Mouse (Mus musculus): ENCODE measurements around the gene Morn5. TPM values are rescaled to one million over a fixed set of nuclear protein-coding genes. Genes with fewer than 3 reads are reported as not detected.

The Morn5 gene
- total RNA-seq (2021) = 1 to 10 TPM; 1.0 to 1.4 TPM
- long read RNA-seq, experiment 1, partial matches to known transcripts = 0 of 2 reads
- long read RNA-seq, experiment 1, other reads (novel, unspliced or antisense) = 0 of 2 reads
- long read RNA-seq, experiment 2, partial matches to known transcripts = 0 of 1 reads
- long read RNA-seq, experiment 2, other reads (novel, unspliced or antisense) = 0 of 1 reads

DNA sequence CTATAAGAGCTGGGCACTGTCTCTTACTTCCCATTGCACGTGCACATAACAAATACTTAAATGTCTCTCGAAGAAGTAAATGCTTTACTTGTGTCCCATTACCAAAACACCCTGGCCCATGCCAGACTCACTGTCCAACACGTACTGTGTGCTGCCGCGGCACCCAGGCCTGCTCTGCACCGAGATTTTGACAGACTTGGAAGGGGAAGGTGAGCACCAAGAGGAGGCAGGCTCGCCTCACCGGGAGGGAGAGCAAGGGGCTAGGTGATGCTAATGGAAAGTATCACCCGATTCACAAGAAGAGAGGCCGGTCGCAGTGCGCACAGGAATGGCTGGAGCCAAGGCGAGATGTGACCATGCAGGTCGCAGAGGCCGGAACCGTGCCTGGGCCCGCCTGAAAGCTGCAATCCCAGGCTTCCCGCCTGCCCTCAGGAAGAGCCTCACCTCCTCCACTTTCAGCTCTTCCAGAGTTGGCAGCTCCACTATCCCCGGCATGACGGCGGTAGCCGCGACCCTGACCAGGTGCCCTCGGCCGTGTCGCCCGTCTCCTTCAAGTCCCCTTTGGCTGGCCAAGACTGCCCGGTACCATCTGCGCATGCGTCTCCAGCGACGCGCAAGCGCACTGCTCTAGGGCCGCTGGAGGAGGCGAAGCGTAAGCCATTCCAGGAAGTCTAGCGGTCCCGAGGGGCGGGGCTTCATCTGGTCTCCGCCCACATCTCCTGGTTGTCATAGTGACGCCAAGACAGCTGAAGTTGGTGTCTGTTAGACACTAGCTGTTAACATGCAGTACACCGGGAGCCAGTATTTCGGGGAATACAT lies at the start of gene Morn5, which contains the start of gene Ndufa8:
Morn5 (plus strand) TSS at position 711 of the 819 bp plus-strand sequence.
Ndufa8 (minus strand) TSS at position 659 of the 819 bp plus-strand sequence.
- DNase-seq (ENCODE audit: extremely low spot score in 1 of 2, low spot score in 2 of 2) = peak; percentile 98 to 99
- intact Hi-C loops (cut with DNase I) = loop anchor here (1.0 to 2.0 kb wide), 2 partner anchors 39 to 88 kb away; partner anchors contain the start of genes Mrrf and Rbm18
- Histone ChIP-seq H3K27ac (peak within 1 kb of the TSS; percentile 91), H3K4me3 (peak within 1 kb of the TSS; percentile 63)
- no peak for TF ChIP-seq CTCF (IDR thresholded peaks at IDR 0.05)

DNA sequence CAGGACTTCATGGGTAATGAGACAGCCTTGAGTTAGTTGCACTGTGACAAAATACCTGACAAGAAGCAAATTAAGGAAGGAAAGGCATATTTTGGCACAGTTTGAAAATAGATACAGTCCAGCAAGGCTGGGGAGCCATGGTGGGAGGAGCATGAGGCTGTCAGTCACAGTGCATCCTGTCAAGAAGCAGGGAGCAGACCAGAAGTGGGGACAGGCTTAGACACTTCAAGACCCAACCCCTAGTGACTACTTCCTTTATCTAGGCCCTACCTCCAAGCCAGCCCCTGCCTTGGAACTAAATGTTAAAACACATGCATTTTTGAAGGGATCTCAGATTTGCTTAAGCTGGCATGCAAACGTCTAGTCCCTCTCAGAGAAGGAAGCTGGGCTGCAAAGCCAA lies 48.9 kb upstream of the Morn5 start:
- no peak for DNase-seq (ENCODE audit: extremely low spot score in 1 of 2, low spot score in 2 of 2)
- intact Hi-C loops (cut with DNase I) = loop anchor here (10.0 kb wide), 1 partner anchor 1334 kb away; no protein-coding TSS in a partner anchor
- no peak for TF ChIP-seq CTCF (IDR thresholded peaks at IDR 0.05)

DNA sequence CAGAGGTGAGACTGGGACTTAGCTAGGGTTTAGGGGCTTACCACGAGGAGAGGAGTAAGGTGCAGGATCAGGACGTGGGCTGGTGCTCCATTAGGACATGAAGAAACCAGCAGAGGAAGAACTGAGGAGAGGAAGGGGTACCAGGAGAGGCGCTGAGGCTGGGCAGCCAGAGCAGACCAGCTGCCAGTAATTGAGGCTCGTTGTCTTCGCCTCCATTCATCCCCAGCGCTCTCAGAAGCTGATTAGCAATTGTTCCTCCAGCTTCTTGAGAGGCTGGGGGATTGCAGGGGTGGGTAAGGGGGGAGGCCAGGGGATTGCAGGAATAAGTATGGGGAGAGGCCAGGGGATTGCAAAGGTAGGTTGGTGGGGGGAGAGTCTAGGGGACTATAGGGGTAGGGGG lies 47.1 kb upstream of the Morn5 start:
- TF ChIP-seq CTCF (IDR thresholded peaks at IDR 0.05) = no peak
- intact Hi-C loops (cut with DNase I) = loop anchor here (10.0 kb wide), 1 partner anchor 1333 kb away; no protein-coding TSS in a partner anchor
- DNase-seq (ENCODE audit: extremely low spot score in 1 of 2, low spot score in 2 of 2) = no peak
- H3K27ac ChIP-seq = no peak overlapping the region
- no peak overlapping the region for H3K4me3 ChIP-seq

More for the DNA sequence above, 48.9 kb upstream of the Morn5 start:
- Histone ChIP-seq H3K4me3 (no peak overlapping the region), H3K27ac (peak overlapping the region; percentile 30; the same call in 1 of the 2 replicates)

- DNase-seq (ENCODE audit: extremely low spot score in 1 of 2, low spot score in 2 of 2) = peak; percentile 35 to 43
- H3K4me3 ChIP-seq = no peak overlapping the region
- H3K27ac ChIP-seq = no peak overlapping the region
- TF ChIP-seq CTCF (IDR thresholded peaks at IDR 0.05) = peak; percentile 84
- intact Hi-C loops (cut with DNase I) = loop anchor here (5.0 to 10.0 kb wide), 2 partner anchors 269 to 1327 kb away; no protein-coding TSS in a partner anchor
These were observed 41.2 kb upstream of the Morn5 start for GRCm38 (mm10) chr2:36008071-36008470.

GRCm38 (mm10) chr2:36009386-36009785 lies 39.9 kb upstream of the Morn5 start:
- Histone ChIP-seq H3K27ac (no peak overlapping the region), H3K4me3 (no peak overlapping the region)
- TF ChIP-seq CTCF (IDR thresholded peaks at IDR 0.05) = peak; percentile 72
- intact Hi-C loops (cut with DNase I) = loop anchor here (1.0 to 10.0 kb wide), 4 partner anchors 25 to 1325 kb away; no protein-coding TSS in a partner anchor
- peak; percentile 51 to 73 for DNase-seq (ENCODE audit: extremely low spot score in 1 of 2, low spot score in 2 of 2)

DNA sequence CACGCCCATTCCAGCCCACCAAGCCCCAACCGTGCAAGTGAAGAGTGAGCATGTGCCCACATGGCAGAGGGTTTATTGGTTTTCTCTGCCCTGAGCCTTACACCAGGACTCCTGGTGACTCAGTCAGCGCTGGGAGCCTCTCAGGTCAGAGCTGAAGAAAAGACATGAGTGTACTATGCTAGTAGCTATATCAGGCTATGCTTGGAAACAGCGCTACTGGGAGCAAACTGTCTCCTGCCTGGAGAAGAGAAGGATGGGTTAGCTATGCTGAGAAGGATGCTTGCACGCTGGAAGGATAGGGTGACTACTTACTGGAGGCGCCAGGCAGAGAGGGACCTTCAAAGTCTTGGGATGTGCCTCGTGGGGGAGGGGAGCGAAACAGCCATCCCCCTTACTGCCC lies 38.7 kb upstream of the Morn5 start:
- no peak overlapping the region for H3K27ac ChIP-seq
- DNase-seq (ENCODE audit: extremely low spot score in 1 of 2, low spot score in 2 of 2) = no peak
- TF ChIP-seq CTCF (IDR thresholded peaks at IDR 0.05) = no peak
- intact Hi-C loops (cut with DNase I) = loop anchor here (1.0 to 5.0 kb wide), 2 partner anchors 38 to 92 kb away; no protein-coding TSS in a partner anchor
- no peak overlapping the region for H3K4me3 ChIP-seq

DNA sequence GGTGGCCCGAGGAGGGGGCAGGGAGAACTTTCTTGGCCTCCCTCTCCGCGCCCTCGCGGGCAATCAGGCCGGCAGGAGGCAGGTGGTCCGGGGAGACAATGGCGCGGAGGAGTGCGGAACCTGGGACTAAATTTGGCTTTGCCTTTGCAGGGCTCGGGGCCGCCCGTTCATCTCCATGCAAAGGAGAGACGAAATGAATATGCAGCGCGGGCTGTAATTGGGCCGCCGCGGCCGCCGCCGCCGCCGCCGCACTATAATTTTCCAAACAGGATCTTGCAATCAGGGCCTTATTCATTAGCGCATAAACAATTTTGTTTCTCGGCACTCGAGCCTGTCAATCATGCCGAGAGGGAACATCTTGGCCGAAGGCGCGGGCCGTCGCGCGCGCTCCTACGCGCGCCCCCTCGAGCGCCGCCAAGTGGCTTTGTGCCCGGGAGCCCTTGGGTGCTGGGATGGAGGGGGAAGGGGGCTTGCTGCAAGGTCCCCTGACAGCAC lies 37.9 kb upstream of the Morn5 start:
- peak overlapping the region; percentile 15 for H3K27ac ChIP-seq
- DNase-seq (ENCODE audit: extremely low spot score in 1 of 2, low spot score in 2 of 2) = peak; percentile 45 to 60
- peak overlapping the region; percentile 41 for H3K4me3 ChIP-seq
- TF ChIP-seq CTCF (IDR thresholded peaks at IDR 0.05) = peak; percentile 23
- intact Hi-C loops (cut with DNase I) = loop anchor here (5.0 kb wide), 1 partner anchor 91 kb away; no protein-coding TSS in a partner anchor

GRCm38 (mm10) chr2:36013010-36013409 lies 36.2 kb upstream of the Morn5 start:
- TF ChIP-seq CTCF (IDR thresholded peaks at IDR 0.05) = no peak
- intact Hi-C loops (cut with DNase I) = loop anchor here (5.0 kb wide), 1 partner anchor 89 kb away; no protein-coding TSS in a partner anchor
- DNase-seq (ENCODE audit: extremely low spot score in 1 of 2, low spot score in 2 of 2) = no peak
- Histone ChIP-seq H3K4me3 (no peak overlapping the region), H3K27ac (no peak overlapping the region)

- DNase-seq (ENCODE audit: extremely low spot score in 1 of 2, low spot score in 2 of 2) = peak; percentile 82 to 88
- Histone ChIP-seq H3K4me3 (peak overlapping the region; percentile 38), H3K27ac (no peak overlapping the region)
- TF ChIP-seq CTCF (IDR thresholded peaks at IDR 0.05) = peak; percentile 47
- intact Hi-C loops (cut with DNase I) = no loop called here
These were observed 27.7 kb upstream of the Morn5 start for GRCm38 (mm10) chr2:36021385-36022159.

- TF ChIP-seq CTCF (IDR thresholded peaks at IDR 0.05) = no peak
- H3K4me3 ChIP-seq = no peak overlapping the region
- no peak overlapping the region for H3K27ac ChIP-seq
- intact Hi-C loops (cut with DNase I) = no loop called here
- no peak for DNase-seq (ENCODE audit: extremely low spot score in 1 of 2, low spot score in 2 of 2)
These were observed 26.0 kb upstream of the Morn5 start for GRCm38 (mm10) chr2:36023291-36023690.

- intact Hi-C loops (cut with DNase I) = no loop called here
These were observed 16.4 kb upstream of the Morn5 start for GRCm38 (mm10) chr2:36032884-36033283.

More at GRCm38 (mm10) chr2:36032884-36033283, 16.4 kb upstream of the Morn5 start:
- Histone ChIP-seq H3K4me3 (no peak overlapping the region), H3K27ac (no peak overlapping the region)
- TF ChIP-seq CTCF (IDR thresholded peaks at IDR 0.05) = no peak
- DNase-seq (ENCODE audit: extremely low spot score in 1 of 2, low spot score in 2 of 2) = no peak
